Mouse (Mus musculus): Measurements from ENCODE around the gene Rfx6. TPM values are rescaled to one million over a fixed set of nuclear protein-coding genes. Genes with fewer than 3 reads are reported as not detected.

The Rfx6 gene
- total RNA-seq (2021): not detected
- long read RNA-seq, experiment 1: 0 reads
- long read RNA-seq, experiment 2: 0 reads

- peak in 1 of 2 experiments; percentile 22 for DNase-seq (ENCODE audit: low spot score in 2 of 2)
These were observed at the start of gene Rfx6 for GRCm38 (mm10) chr10:51677548-51678250. Gene Rfx6 (plus strand): TSS chr10:51677756.

- DNase-seq (ENCODE audit: low spot score in 2 of 2): no peak
These were observed 46.0 kb upstream of the Rfx6 start, which contains the start of gene Gprc6a for GRCm38 (mm10) chr10:51631411-51632136. Gene Gprc6a (minus strand): TSS chr10:51631461.

GRCm38 (mm10) chr10:51649506-51650221 lies 27.9 kb upstream of the Rfx6 start:
- no peak for DNase-seq (ENCODE audit: low spot score in 2 of 2)

- no peak for DNase-seq (ENCODE audit: low spot score in 2 of 2)
These were observed 20.2 kb upstream of the Rfx6 start for GRCm38 (mm10) chr10:51657324-51657723.

GRCm38 (mm10) chr10:51669334-51669733 lies 8.2 kb upstream of the Rfx6 start:
- DNase-seq (ENCODE audit: low spot score in 2 of 2): peak in 1 of 2 experiments; percentile 7

GRCm38 (mm10) chr10:51671583-51671982 lies 6.0 kb upstream of the Rfx6 start:
- DNase-seq (ENCODE audit: low spot score in 2 of 2): no peak

- DNase-seq (ENCODE audit: low spot score in 2 of 2): no peak
These were observed 5.3 kb upstream of the Rfx6 start for GRCm38 (mm10) chr10:51672082-51672779.

- DNase-seq (ENCODE audit: low spot score in 2 of 2): no peak
These were observed 689 bp downstream of the Rfx6 start for GRCm38 (mm10) chr10:51678251-51678639.

GRCm38 (mm10) chr10:51720904-51721303 lies 43.3 kb downstream of the Rfx6 start:
- DNase-seq (ENCODE audit: low spot score in 2 of 2): no peak

- no peak for DNase-seq (ENCODE audit: low spot score in 2 of 2)
These were observed 83.9 kb downstream of the Rfx6 start for GRCm38 (mm10) chr10:51761436-51761835.

- DNase-seq (ENCODE audit: low spot score in 2 of 2): no peak
These were observed 85.7 kb downstream of the Rfx6 start for GRCm38 (mm10) chr10:51763241-51763640.

GRCm38 (mm10) chr10:51768445-51768844 lies 90.9 kb downstream of the Rfx6 start:
- DNase-seq (ENCODE audit: low spot score in 2 of 2): no peak

- no peak for DNase-seq (ENCODE audit: low spot score in 2 of 2)
These were observed 91.7 kb downstream of the Rfx6 start for GRCm38 (mm10) chr10:51769252-51769651.

- DNase-seq (ENCODE audit: low spot score in 2 of 2): no peak
These were observed 102.1 kb downstream of the Rfx6 start for GRCm38 (mm10) chr10:51779648-51780047.

Other genes starting within 250 kb of the Rfx6 start
- not detected for gene Gm49339, start 197.1 kb upstream of the Rfx6 start, total RNA-seq (2021)
- gene Lilr4b, start 197.1 kb upstream of the Rfx6 start, total RNA-seq (2021): under 1 TPM; 0.21 to 0.53 TPM
- gene Lilrb4a, start 186.8 kb upstream of the Rfx6 start, total RNA-seq (2021): under 1 TPM; 0.37 to 0.56 TPM
- gene Fam162b, start 87.2 kb upstream of the Rfx6 start, total RNA-seq (2021): not detected
- gene Gprc6a, start 46.3 kb upstream of the Rfx6 start, total RNA-seq (2021): not detected

Measured in left cerebral cortex, adult 18-20 months (tissue).